Mouse (Mus musculus): ENCODE results near the gene Casz1.

DNA sequence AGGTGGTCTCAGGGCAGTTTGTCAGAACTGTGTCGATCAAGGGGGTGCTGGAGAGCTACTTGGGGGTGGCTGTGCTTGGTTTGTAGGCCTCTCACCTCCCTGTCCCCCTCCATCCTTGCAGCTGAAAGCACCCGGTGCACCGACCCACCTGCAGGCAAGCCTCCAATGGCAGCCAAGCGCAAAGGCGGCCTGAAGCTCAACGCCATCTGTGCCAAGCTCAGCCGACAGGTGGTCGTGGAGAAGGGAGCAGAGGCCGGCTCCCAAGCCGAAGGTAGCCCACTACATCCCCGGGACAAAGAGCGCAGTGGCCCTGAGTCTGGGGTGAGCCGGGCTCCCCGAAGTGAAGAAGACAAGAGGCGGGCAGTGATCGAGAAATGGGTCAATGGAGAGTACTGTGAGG lies 124.6 kb downstream of the Casz1 start:
- TF ChIP-seq CTCF (IDR thresholded peaks at IDR 0.05; ENCODE audit: low read depth) (no peak), EP300 (IDR thresholded peaks at IDR 0.05; ENCODE audit: low read depth) (no peak)

All from liver, embryonic 14.5 days (tissue).